Mouse (Mus musculus): Measurements from ENCODE around the gene Rrm2. TPM values are rescaled to one million over a fixed set of nuclear protein-coding genes. Genes with fewer than 3 reads are reported as not detected.

Rrm2 gene
- total and polyA plus RNA-seq, 2 experiments from 2014 or later = 19.2 to 50.3 TPM

DNA sequence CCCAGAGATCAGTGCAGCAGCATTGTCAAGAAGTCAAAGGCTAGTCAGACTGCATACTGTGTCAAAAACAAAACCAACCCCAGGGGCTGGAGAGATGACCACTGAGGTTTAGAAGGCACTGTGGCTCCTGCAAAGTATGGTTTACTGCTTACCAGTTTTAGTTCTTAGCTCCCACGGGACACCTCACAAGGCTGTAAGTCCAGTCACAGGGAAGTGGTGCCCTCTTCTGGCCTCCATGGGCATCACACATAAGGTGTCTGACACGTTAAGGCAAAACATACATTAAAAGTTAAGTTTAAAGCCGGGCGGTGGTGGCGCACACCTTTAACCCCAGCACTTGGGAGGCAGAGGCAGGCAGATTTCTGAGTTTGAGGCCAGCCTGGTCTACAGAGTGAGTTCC lies 2.6 kb downstream of the Rrm2 start:
- Histone ChIP-seq H3K27ac (ENCODE audit: low read depth, low read length) (no peak overlapping the region), H3K9me3 (ENCODE audit: low read length) (no peaks in the 10 kb centered on the region), H3K4me1 (ENCODE audit: insufficient read depth) (peaks cover 11% of the 10 kb centered on the region; the same call in 1 of the 2 replicates), H3K27me3 (ENCODE audit: insufficient read depth, low read length) (no peaks in the 10 kb centered on the region; the same call in 1 of the 2 replicates), H3K4me2 (ENCODE audit: low read depth) (no peak overlapping the region), H3K9ac (no peak overlapping the region), H3K4me3 (ENCODE audit: low read depth, low read length) (no peak overlapping the region), H3K36me3 (ENCODE audit: insufficient read depth) (no peaks in the 10 kb centered on the region; the same call in 1 of the 2 replicates)
- no peak for ATAC-seq
- peak; percentile 31 for DNase-seq
- WGBS = 57% methylated on average over 5 of the region's 5 CpGs
- TF ChIP-seq CTCF (IDR thresholded peaks at IDR 0.05; ENCODE audit: low read depth) = peak; percentile 58

DNA sequence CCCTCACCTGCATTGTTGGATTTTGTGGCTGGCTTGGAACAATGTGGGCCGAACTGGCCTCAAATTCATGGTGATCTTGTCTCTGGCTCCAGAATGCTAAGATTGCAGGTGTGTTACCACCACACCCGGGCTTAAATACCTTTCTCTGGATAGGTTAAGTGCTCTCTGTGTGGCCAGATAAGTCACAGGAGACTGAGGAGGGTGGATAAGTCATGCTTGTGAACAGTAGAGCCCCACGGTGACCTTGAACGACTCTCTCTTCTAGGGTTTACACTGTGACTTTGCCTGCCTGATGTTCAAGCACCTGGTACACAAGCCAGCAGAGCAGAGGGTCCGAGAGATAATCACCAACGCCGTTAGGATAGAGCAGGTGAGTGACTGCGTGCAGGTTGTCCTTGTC lies 4.4 kb downstream of the Rrm2 start:
- H3K36me3 ChIP-seq (ENCODE audit: insufficient read depth) = no peaks in the 10 kb centered on the region; the same call in 1 of the 2 replicates
- no peak overlapping the region for H3K4me3 ChIP-seq (ENCODE audit: low read depth, low read length)
- H3K27me3 ChIP-seq (ENCODE audit: insufficient read depth, low read length) = no peaks in the 10 kb centered on the region
- WGBS = 88% methylated on average over 8 of the region's 8 CpGs
- no peak for DNase-seq
- H3K27ac ChIP-seq (ENCODE audit: low read depth, low read length) = no peak overlapping the region
- peaks cover 11% of the 10 kb centered on the region; the same call in 1 of the 2 replicates for H3K4me1 ChIP-seq (ENCODE audit: insufficient read depth)
- no peak for ATAC-seq
- H3K4me2 ChIP-seq (ENCODE audit: low read depth) = no peak overlapping the region
- no peak overlapping the region for H3K9ac ChIP-seq
- TF ChIP-seq CTCF (IDR thresholded peaks at IDR 0.05; ENCODE audit: low read depth) = no peak
- no peaks in the 10 kb centered on the region for H3K9me3 ChIP-seq (ENCODE audit: low read length)

DNA sequence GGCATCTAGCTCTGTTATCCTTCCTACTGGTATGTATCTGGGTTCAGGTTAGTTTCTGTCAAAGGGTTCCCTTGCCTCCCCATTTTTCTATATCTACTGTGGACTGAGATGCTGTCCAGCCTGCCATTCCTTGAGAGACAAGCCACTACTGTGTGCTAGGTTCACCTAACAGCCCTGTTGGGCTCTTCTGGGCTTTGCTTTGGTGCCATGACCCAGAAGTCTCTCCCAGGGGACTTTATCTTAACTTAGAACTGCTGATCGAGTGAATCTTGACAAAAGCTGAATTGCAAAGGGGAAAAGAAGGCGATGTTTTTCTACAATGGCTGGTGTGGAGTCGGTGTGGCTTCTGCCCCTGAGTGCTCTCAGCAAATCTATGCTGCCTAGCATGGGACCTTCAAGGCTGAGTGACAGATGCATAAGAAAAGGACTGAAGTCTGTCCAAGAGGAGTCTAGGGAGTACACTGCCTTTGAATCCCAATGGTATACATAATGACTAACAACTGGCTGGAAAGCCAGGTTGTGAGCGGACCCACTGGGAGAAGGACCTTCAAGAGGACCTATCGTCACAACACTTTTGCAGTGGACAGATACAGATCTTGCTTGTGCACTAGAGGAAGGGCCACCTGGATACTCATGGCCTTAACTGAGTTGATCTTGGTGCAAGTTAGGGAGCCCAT lies 6.7 kb downstream of the Rrm2 start:
- H3K4me1 ChIP-seq (ENCODE audit: insufficient read depth) = 0 out of 2 replicates have a peak, but pooled peaks cover 3% of the 10 kb centered on the region
- H3K4me2 ChIP-seq (ENCODE audit: low read depth) = no peak overlapping the region
- H3K9ac ChIP-seq = no peak overlapping the region
- DNase-seq = no peak
- no peaks in the 10 kb centered on the region; the same call in 1 of the 2 replicates for H3K36me3 ChIP-seq (ENCODE audit: insufficient read depth)
- H3K27ac ChIP-seq (ENCODE audit: low read depth, low read length) = no peak overlapping the region
- no peaks in the 10 kb centered on the region for H3K9me3 ChIP-seq (ENCODE audit: low read length)
- no peak overlapping the region for H3K4me3 ChIP-seq (ENCODE audit: low read depth, low read length)
- TF ChIP-seq CTCF (IDR thresholded peaks at IDR 0.05; ENCODE audit: low read depth) = no peak
- no peaks in the 10 kb centered on the region for H3K27me3 ChIP-seq (ENCODE audit: insufficient read depth, low read length)
- ATAC-seq = no peak
- 69% methylated on average over 5 of the region's 5 CpGs for WGBS

DNA sequence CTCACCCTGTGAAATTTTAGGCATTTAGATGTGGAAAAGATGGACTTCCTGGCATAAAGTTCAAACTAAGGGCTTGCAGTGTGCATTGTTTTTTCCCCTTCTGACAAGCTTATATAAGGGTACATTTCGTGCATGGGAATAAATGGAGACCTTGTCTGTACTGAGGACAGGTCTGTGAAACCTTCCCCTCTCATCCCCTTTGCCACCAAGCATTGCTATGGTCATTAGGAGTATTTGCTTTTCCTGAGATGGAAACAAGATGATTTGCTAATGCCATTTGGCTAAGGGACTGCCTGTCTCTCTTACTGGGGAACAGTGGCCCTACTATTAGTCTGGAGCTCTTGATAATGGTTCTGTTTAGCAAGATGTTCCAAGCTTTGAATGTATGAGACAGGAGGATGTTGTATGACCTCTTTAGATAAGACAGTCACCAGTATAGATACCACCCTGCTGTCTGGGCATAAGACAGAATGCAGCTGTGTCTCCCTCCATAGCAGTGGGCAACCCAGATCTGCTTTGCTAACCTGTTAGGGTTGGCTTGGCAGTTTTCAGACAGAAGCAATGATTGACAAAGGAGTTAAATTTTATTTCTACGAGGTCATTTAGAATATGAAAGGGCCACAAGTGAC lies 7.3 kb downstream of the Rrm2 start:
- Histone ChIP-seq H3K9me3 (ENCODE audit: low read length) (no peaks in the 10 kb centered on the region), H3K36me3 (ENCODE audit: insufficient read depth) (no peaks in the 10 kb centered on the region; the same call in 1 of the 2 replicates), H3K4me3 (ENCODE audit: low read depth, low read length) (no peak overlapping the region), H3K27me3 (ENCODE audit: insufficient read depth, low read length) (no peaks in the 10 kb centered on the region), H3K9ac (no peak overlapping the region), H3K27ac (ENCODE audit: low read depth, low read length) (no peak overlapping the region), H3K4me1 (ENCODE audit: insufficient read depth) (0 out of 2 replicates have a peak, but pooled peaks cover 2% of the 10 kb centered on the region), H3K4me2 (ENCODE audit: low read depth) (no peak overlapping the region)
- DNase-seq (no peak), ATAC-seq (no peak)
- TF ChIP-seq CTCF (IDR thresholded peaks at IDR 0.05; ENCODE audit: low read depth) = no peak
- 64% methylated on average over 2 of the region's 2 CpGs for WGBS

DNA sequence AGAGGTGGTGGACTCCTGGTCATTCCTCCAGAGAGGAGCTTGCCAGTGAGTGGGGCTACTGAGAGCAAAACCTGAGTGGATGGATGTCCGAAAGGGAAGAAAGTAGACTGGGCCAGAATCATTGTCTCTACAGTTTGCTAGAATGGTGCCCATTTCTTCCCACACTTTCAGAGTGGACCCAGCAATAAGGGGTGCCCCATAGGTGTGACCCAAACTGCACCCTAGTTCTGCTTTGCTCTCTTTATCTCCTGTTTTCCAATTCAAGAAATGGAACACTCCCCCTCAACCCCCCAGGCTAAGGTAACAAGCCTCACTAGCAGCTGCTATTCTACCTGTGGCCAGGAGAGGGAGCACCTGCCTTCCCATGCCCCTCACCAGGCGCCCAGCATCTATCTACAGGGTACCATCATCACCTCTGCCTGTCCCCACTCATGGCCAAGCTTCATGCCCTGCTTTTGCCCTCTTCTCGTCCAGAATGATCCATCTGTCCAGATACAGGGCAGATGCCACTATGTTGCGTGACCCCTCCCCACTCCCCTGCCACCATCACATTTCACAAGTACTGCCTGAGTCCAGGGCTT lies 8.8 kb downstream of the Rrm2 start:
- WGBS = 48% methylated on average over 4 of the region's 4 CpGs
- no peak overlapping the region for H3K4me2 ChIP-seq (ENCODE audit: low read depth)

DNA sequence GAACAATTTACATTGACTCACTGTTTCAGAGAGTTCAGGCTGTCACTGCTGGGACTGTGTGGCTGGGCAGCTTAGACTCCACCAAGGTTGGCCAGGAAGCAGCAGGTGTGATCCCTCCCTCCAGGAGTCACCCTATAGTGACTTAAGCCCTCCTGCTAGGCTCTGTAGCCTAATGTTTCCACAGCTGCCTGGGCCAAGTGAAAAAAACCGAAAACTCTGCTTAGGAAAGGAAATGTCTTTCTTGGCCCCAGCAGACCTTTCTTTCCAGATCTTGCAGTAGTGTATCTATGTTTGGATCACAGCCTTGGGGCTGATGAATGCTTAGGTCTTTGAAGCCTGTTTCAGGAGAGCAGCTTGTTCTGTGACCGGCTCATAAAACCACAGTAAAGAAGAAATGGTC lies 15.4 kb downstream of the Rrm2 start:
- ATAC-seq (no peak), DNase-seq (no peak)
- no peak for TF ChIP-seq CTCF (IDR thresholded peaks at IDR 0.05; ENCODE audit: low read depth)
- no peak overlapping the region for H3K4me3 ChIP-seq (ENCODE audit: low read depth, low read length)
- H3K27ac ChIP-seq (ENCODE audit: low read depth, low read length) = no peak overlapping the region
- no peak overlapping the region for H3K4me2 ChIP-seq (ENCODE audit: low read depth)
- H3K27me3 ChIP-seq (ENCODE audit: insufficient read depth, low read length) = no peaks in the 10 kb centered on the region
- no peak overlapping the region for H3K9ac ChIP-seq
- H3K4me1 ChIP-seq (ENCODE audit: insufficient read depth) = peaks cover 4% of the 10 kb centered on the region; the same call in 1 of the 2 replicates
- 62% methylated on average over 2 of the region's 2 CpGs for WGBS
- H3K9me3 ChIP-seq (ENCODE audit: low read length) = 0 out of 2 replicates have a peak, but pooled peaks cover 6% of the 10 kb centered on the region
- no peaks in the 10 kb centered on the region for H3K36me3 ChIP-seq (ENCODE audit: insufficient read depth)

More for the DNA sequence above, 8.8 kb downstream of the Rrm2 start:
- ATAC-seq = peak; percentile 76
- peak; percentile 60 for DNase-seq
- Histone ChIP-seq H3K36me3 (ENCODE audit: insufficient read depth) (no peaks in the 10 kb centered on the region), H3K4me1 (ENCODE audit: insufficient read depth) (no peaks in the 10 kb centered on the region), H3K9ac (no peak overlapping the region), H3K4me3 (ENCODE audit: low read depth, low read length) (no peak overlapping the region), H3K9me3 (ENCODE audit: low read length) (no peaks in the 10 kb centered on the region), H3K27me3 (ENCODE audit: insufficient read depth, low read length) (no peaks in the 10 kb centered on the region), H3K27ac (ENCODE audit: low read depth, low read length) (no peak overlapping the region)
- TF ChIP-seq CTCF (IDR thresholded peaks at IDR 0.05; ENCODE audit: low read depth) = peak; percentile 89

DNA sequence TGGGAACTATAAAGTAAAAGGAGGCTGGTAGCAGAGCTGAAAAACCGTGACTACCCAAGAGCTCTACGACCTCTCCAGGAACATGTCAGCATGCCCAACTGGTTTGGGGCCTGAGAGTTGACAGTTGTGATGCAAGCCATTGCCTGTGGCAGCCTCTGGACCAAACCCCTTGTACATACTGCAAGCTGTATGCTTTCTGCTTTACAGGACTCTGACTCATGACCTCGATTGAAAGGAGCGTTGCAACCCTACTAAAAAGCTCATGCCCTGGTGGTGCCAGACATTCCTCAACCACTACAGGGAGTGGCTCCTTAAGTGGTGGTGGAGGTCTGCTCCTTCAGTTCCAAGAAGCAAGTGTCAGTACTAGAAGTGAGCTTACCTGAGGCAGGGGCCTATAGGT lies 15.8 kb downstream of the Rrm2 start:
- no peak for TF ChIP-seq CTCF (IDR thresholded peaks at IDR 0.05; ENCODE audit: low read depth)
- ATAC-seq = 0 out of 2 replicates have a peak, but pooled peaks have one; percentile 8
- Histone ChIP-seq H3K4me1 (ENCODE audit: insufficient read depth) (peaks cover 4% of the 10 kb centered on the region; the same call in 1 of the 2 replicates), H3K36me3 (ENCODE audit: insufficient read depth) (no peaks in the 10 kb centered on the region), H3K4me2 (ENCODE audit: low read depth) (no peak overlapping the region), H3K9ac (no peak overlapping the region), H3K4me3 (ENCODE audit: low read depth, low read length) (no peak overlapping the region), H3K27me3 (ENCODE audit: insufficient read depth, low read length) (no peaks in the 10 kb centered on the region), H3K9me3 (ENCODE audit: low read length) (peaks cover 7% of the 10 kb centered on the region; the same call in 1 of the 2 replicates), H3K27ac (ENCODE audit: low read depth, low read length) (peak overlapping the region; percentile 45; the same call in 1 of the 2 replicates)
- DNase-seq = no peak
- 79% methylated on average over 4 of the region's 4 CpGs for WGBS

All from forebrain, postnatal 0 days (tissue).